Mouse (Mus musculus) brain, embryonic 14.5 days (tissue): Measurements from ENCODE around the gene Itpr3.

ENCODE experiments used
- CTCF ChIP-seq: fragments of 200-500 bp; IDR thresholded peaks from 2 replicates; pipeline ENCODE4 v1.5.1; 2012; ENCODE audit warnings: inconsistent platforms, mild to moderate bottlenecking, moderate library complexity, borderline replicate concordance; ENCODE audit not compliant: insufficient read depth, insufficient read length; ENCODE audit errors: extremely low read depth
- POLR2A ChIP-seq: fragments of 200-500 bp; IDR thresholded peaks from 2 replicates; pipeline ENCODE4 v1.6.1; 2012; ENCODE audit warnings: mild to moderate bottlenecking, inconsistent platforms, borderline replicate concordance; ENCODE audit not compliant: poor library complexity, insufficient read depth, insufficient read length, severe bottlenecking; ENCODE audit errors: extremely low read depth

GRCm38 (mm10) chr17:27153773-27154193 lies 96.7 kb downstream of the Itpr3 start:
- TF ChIP-seq CTCF (no peak), POLR2A (no peak)
